In the genomic region with DNA sequence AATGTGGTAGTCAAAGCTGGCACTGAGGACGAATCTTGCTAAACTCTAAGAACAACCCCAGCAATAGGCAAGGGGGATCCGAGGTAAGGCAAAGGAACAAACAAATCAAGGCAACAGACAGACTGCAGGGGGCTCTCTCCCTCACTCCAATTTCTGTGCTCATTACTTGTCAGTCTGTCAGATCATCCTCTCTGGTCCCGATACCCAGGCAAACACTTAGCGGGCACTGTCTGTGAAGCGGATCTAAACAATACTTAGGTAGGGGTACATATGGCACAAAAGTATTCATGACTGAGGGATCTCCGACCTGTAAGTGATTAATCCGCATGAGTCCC, we compare ENCODE assay signal across 20 mouse cellular contexts. TPM values are rescaled to one million over a fixed set of nuclear protein-coding genes. Genes with fewer than 3 reads are reported as not detected.
DNase-seq lines count a peak whose midpoint lies in the region; ATAC-seq and TF ChIP-seq lines count a peak whose summit lies in the region.
"Had no signal": no experiment of that assay in that cellular context is flagged by ENCODE, and none has a peak within 500 bp of the region (broad histone marks: within the 10 kb centered on the region; RNA-seq: fewer than 3 reads in every experiment).

No protein-coding gene starts in this region.

- H3K9ac ChIP-seq in heart, embryonic 16.5 days (ENCODE audit: low read length): no peak overlapping the region
- no peak overlapping the region for H3K9ac ChIP-seq in lung, postnatal 0 days (replicated peaks; ENCODE audit: low read depth)
- H3K9ac ChIP-seq in hindbrain, embryonic 13.5 days: no peak overlapping the region
- H3K9ac ChIP-seq: embryonic facial prominence, embryonic 12.5 days; lung, embryonic 15.5 days had no signal

- no peak overlapping the region for H3K4me3 ChIP-seq in heart, embryonic 16.5 days (ENCODE audit: low read length)
- H3K4me3 ChIP-seq in lung, postnatal 0 days (ENCODE audit: low read depth, low read length): no peak overlapping the region
- no peak overlapping the region for H3K4me3 ChIP-seq in hindbrain, embryonic 13.5 days
- H3K4me3 ChIP-seq: embryonic facial prominence, embryonic 12.5 days; lung, embryonic 15.5 days had no signal

- H3K27me3 ChIP-seq in heart, embryonic 16.5 days (ENCODE audit: control insufficient read depth, insufficient read depth, low read length): no peaks in the 10 kb centered on the region
- no peaks in the 10 kb centered on the region for H3K27me3 ChIP-seq in lung, postnatal 0 days (replicated peaks; ENCODE audit: insufficient read depth, low read length)
- no peaks in the 10 kb centered on the region for H3K27me3 ChIP-seq in hindbrain, embryonic 13.5 days
- H3K27me3 ChIP-seq: embryonic facial prominence, embryonic 12.5 days; lung, embryonic 15.5 days; megakaryocyte, embryonic 14.5 days; Patski had no signal

- no peak overlapping the region for H3K4me2 ChIP-seq in heart, embryonic 16.5 days (ENCODE audit: low read depth, low read length)
- H3K4me2 ChIP-seq in lung, postnatal 0 days (replicated peaks; ENCODE audit: low read depth, low read length): no peak overlapping the region
- H3K4me2 ChIP-seq in hindbrain, embryonic 13.5 days: no peak overlapping the region
- H3K4me2 ChIP-seq: embryonic facial prominence, embryonic 12.5 days; heart, embryonic 11.5 days; liver, embryonic 11.5 days; lung, embryonic 15.5 days had no signal

- peak overlapping the region; percentile 30 for H3K27ac ChIP-seq in heart, embryonic 16.5 days (ENCODE audit: low read length)
- no peak overlapping the region for H3K27ac ChIP-seq in lung, postnatal 0 days (ENCODE audit: low read length)
- H3K27ac ChIP-seq in hindbrain, embryonic 13.5 days: peak overlapping the region; percentile 85; the same call in 1 of the 2 replicates
- H3K27ac ChIP-seq: embryonic facial prominence, embryonic 12.5 days; lung, embryonic 15.5 days had no signal

- DNase-seq in heart, postnatal 4 days: no peak
- DNase-seq in lung, postnatal 0 days (ENCODE audit: low spot score): no peak
- no peak for DNase-seq in lung, postnatal 36 days
- peak; percentile 33 for DNase-seq in R1 (ENCODE audit: low read depth, low spot score)
- DNase-seq in embryo, embryonic 10.5 days (ENCODE audit: low spot score): no peak
- no peak for DNase-seq in spleen, adult 12 weeks (ENCODE audit: low spot score)
- DNase-seq: adrenal gland, postnatal 25 days; cerebellum, adult 8-10 months; left cerebral cortex, postnatal 4 days; right cerebral cortex, postnatal 25 days; thymus, postnatal 14 days had no signal

- TF ChIP-seq CTCF in lung, postnatal 0 days (IDR thresholded peaks at IDR 0.05): peak; percentile 34; the same call in 1 of the 2 replicates

- H3K4me1 ChIP-seq in heart, embryonic 16.5 days (ENCODE audit: control insufficient read depth, insufficient read depth, low read length): no peaks in the 10 kb centered on the region
- H3K4me1 ChIP-seq in lung, postnatal 0 days (ENCODE audit: insufficient read depth, low read depth, low read length): no peaks in the 10 kb centered on the region
- H3K4me1 ChIP-seq in hindbrain, embryonic 13.5 days (replicated peaks): peaks cover 70% of the 10 kb centered on the region
- H3K4me1 ChIP-seq: embryonic facial prominence, embryonic 12.5 days; lung, embryonic 15.5 days had no signal

- H3K36me3 ChIP-seq in heart, embryonic 16.5 days (ENCODE audit: control insufficient read depth, insufficient read depth): peaks cover 28% of the 10 kb centered on the region
- H3K36me3 ChIP-seq in lung, postnatal 0 days (ENCODE audit: insufficient read depth, low read length): peaks cover 29% of the 10 kb centered on the region; the same call in 1 of the 2 replicates
- H3K36me3 ChIP-seq in hindbrain, embryonic 13.5 days: peaks cover 54% of the 10 kb centered on the region

- no peaks in the 10 kb centered on the region for H3K9me3 ChIP-seq in heart, embryonic 16.5 days (replicated peaks; ENCODE audit: control insufficient read depth, low read length)
- no peaks in the 10 kb centered on the region for H3K9me3 ChIP-seq in lung, postnatal 0 days (ENCODE audit: low read length)
- H3K9me3 ChIP-seq in hindbrain, embryonic 13.5 days: no peaks in the 10 kb centered on the region
- H3K9me3 ChIP-seq: embryonic facial prominence, embryonic 12.5 days; lung, embryonic 15.5 days; megakaryocyte, embryonic 14.5 days had no signal

- TF ChIP-seq EP300 in lung, postnatal 0 days (IDR thresholded peaks at IDR 0.05): no peak

- 79% methylated on average over 7 of the region's 7 CpGs for WGBS in heart, embryonic 16.5 days
- 82% methylated on average over 7 of the region's 7 CpGs for WGBS in lung, postnatal 0 days
- WGBS in hindbrain, embryonic 13.5 days: 57% methylated on average over 7 of the region's 7 CpGs

- no peak for ATAC-seq in heart, embryonic 16.5 days (replicated peaks; ENCODE audit: extremely low read depth, insufficient read depth, low FRiP score)
- no peak for ATAC-seq in lung, postnatal 0 days
- no peak for ATAC-seq in hindbrain, embryonic 13.5 days (ENCODE audit: low FRiP score)
- ATAC-seq: Patski had no signal

RNA-seq across cellular contexts. Expression of gene Sars, which starts 8.7 kb away (rescaled TPM):
- polyA plus RNA-seq in heart, embryonic 16.5 days (2015; fragmentation: Nextera tagmentation; extraction: Ambion mirVana): 82.7 and 87.2 TPM in 2 replicates
- 10 to 100 TPM; 88.2 to 90.6 TPM for total RNA-seq in heart, postnatal 4 days (2021)
- 81.0 and 81.3 TPM in 2 replicates for polyA plus RNA-seq in lung, postnatal 0 days (2015; fragmentation: Nextera tagmentation; extraction: Ambion mirVana)
- 220 and 230 TPM in 2 replicates for polyA plus RNA-seq in hindbrain, embryonic 13.5 days (2015; fragmentation: Nextera tagmentation; extraction: Ambion mirVana)

RNA-seq across cellular contexts. Expression of gene Celsr2, which starts 21.0 kb away (rescaled TPM):
- 2.7 and 3.9 TPM in 2 replicates for polyA plus RNA-seq in heart, embryonic 16.5 days (2015; fragmentation: Nextera tagmentation; extraction: Ambion mirVana)
- total RNA-seq in heart, postnatal 4 days (2021): 1 to 10 TPM; 9.0 to 9.5 TPM
- 3.4 and 3.8 TPM in 2 replicates for polyA plus RNA-seq in lung, postnatal 0 days (2015; fragmentation: Nextera tagmentation; extraction: Ambion mirVana)
- polyA plus RNA-seq in hindbrain, embryonic 13.5 days (2015; fragmentation: Nextera tagmentation; extraction: Ambion mirVana): 50.5 and 58.0 TPM in 2 replicates
- polyA plus RNA-seq: C2C12 had no signal

RNA-seq across cellular contexts. Expression of gene Psrc1, which starts 52.7 kb away (rescaled TPM):
- 21.9 and 23.0 TPM in 2 replicates for polyA plus RNA-seq in heart, embryonic 16.5 days (2015; fragmentation: Nextera tagmentation; extraction: Ambion mirVana)
- 1 to 10 TPM; 6.7 to 8.8 TPM for total RNA-seq in heart, postnatal 4 days (2021)
- 2.3 and 3.7 TPM in 2 replicates for polyA plus RNA-seq in lung, postnatal 0 days (2015; fragmentation: Nextera tagmentation; extraction: Ambion mirVana)
- polyA plus RNA-seq in hindbrain, embryonic 13.5 days (2015; fragmentation: Nextera tagmentation; extraction: Ambion mirVana): 13.8 and 13.9 TPM in 2 replicates

Comparison
In these comparisons a context has a peak if more than half of its experiments do, and no peak if none do; other contexts are left out.
1. RNA of gene Celsr2, which starts 21.0 kb away (polyA plus RNA-seq): 50.5 to 58.0 TPM in hindbrain, embryonic 13.5 days; 3.4 to 3.8 TPM in lung, postnatal 0 days and 2.7 to 3.9 TPM in heart, embryonic 16.5 days; every median in the first group is over 10 times any median in the second.